Mouse (Mus musculus) E14TG2a.4 (cell line): ENCODE data around the gene Ccdc117.
"Not testable (repeated sequence)": the region's sequence is repeated elsewhere in the genome, so short reads cannot be mapped to it uniquely, and the experiment has no call there.

Experiments
- H3K27me3 ChIP-seq: 2 replicates; pipeline ENCODE4 v1.6.1; 2014; ENCODE audit warnings: low read length, control low read depth; ENCODE audit not compliant: insufficient read depth
- H3K36me3 ChIP-seq: 2 replicates; pipeline ENCODE4 v1.6.1; 2014; ENCODE audit warnings: low read length, control low read depth; ENCODE audit not compliant: insufficient read depth
- H3K4me1 ChIP-seq: replicated peaks from 2 replicates; pipeline ENCODE4 v1.6.1; 2014; ENCODE audit warnings: low read depth, low read length, control low read depth
- H3K4me3 ChIP-seq: replicated peaks from 2 replicates; pipeline ENCODE4 v1.5.1; 2014; ENCODE audit warnings: mild to moderate bottlenecking, low read length
- H3K9me3 ChIP-seq: 2 replicates; pipeline ENCODE4 v1.6.1; 2014; ENCODE audit warnings: low read length, control low read depth
- CTCF ChIP-seq: conservative IDR thresholded peaks from 2 replicates; pipeline ENCODE4 v1.5.1; 2014; ENCODE audit warnings: low read length
- NANOG ChIP-seq: IDR thresholded peaks from 2 replicates; pipeline ENCODE4 v1.6.1; 2014; ENCODE audit warnings: borderline replicate concordance, low read length, mixed read lengths
- POU5F1 ChIP-seq: IDR thresholded peaks from 2 replicates; pipeline ENCODE4 v1.6.1; 2014; ENCODE audit warnings: low read length, borderline replicate concordance

Gene Ccdc117

GRCm38 (mm10) chr11:5542482-5543185, 647 bp upstream of the Ccdc117 start:
- Histone ChIP-seq H3K4me3 (peak overlapping the region; percentile 90; the same call in 1 of the 2 replicates), H3K36me3 (peaks cover 33% of the 10 kb centered on the region), H3K4me1 (peaks cover 77% of the 10 kb centered on the region), H3K27me3 (no peaks in the 10 kb centered on the region), H3K9me3 (peaks cover 2% of the 10 kb centered on the region; the same call in 1 of the 2 replicates)
- TF ChIP-seq POU5F1 (no peak), NANOG (no peak), CTCF (no peak)

GRCm38 (mm10) chr11:5541230-5541798, 673 bp downstream of the Ccdc117 start:
- no peaks in the 10 kb centered on the region for H3K9me3 ChIP-seq
- TF ChIP-seq CTCF (no peak), NANOG (no peak), POU5F1 (no peak)
- H3K4me3 ChIP-seq = peak overlapping the region; percentile 90
- peaks cover 43% of the 10 kb centered on the region for H3K36me3 ChIP-seq
- peaks cover 83% of the 10 kb centered on the region for H3K4me1 ChIP-seq
- no peaks in the 10 kb centered on the region for H3K27me3 ChIP-seq

GRCm38 (mm10) chr11:5540331-5540730, 1.7 kb downstream of the Ccdc117 start:
- H3K36me3 ChIP-seq = peaks cover 46% of the 10 kb centered on the region
- H3K9me3 ChIP-seq = no peaks in the 10 kb centered on the region
- H3K4me3 ChIP-seq = peak overlapping the region; percentile 90
- peaks cover 76% of the 10 kb centered on the region for H3K4me1 ChIP-seq
- no peaks in the 10 kb centered on the region for H3K27me3 ChIP-seq
- TF ChIP-seq POU5F1 = no peak
- TF ChIP-seq CTCF = no peak
- no peak for TF ChIP-seq NANOG

GRCm38 (mm10) chr11:5537454-5537853, 4.5 kb downstream of the Ccdc117 start:
- H3K4me3 ChIP-seq, H3K27me3 ChIP-seq, H3K9me3 ChIP-seq: not testable (repeated sequence)
- Histone ChIP-seq H3K4me1 (peaks cover 77% of the 10 kb centered on the region), H3K36me3 (peaks cover 75% of the 10 kb centered on the region)

GRCm38 (mm10) chr11:5533108-5533507, 8.9 kb downstream of the Ccdc117 start:
- no peak overlapping the region for H3K4me3 ChIP-seq
- H3K9me3 ChIP-seq = no peaks in the 10 kb centered on the region
- no peaks in the 10 kb centered on the region for H3K27me3 ChIP-seq
- H3K36me3 ChIP-seq = peaks cover 90% of the 10 kb centered on the region
- peaks cover 69% of the 10 kb centered on the region for H3K4me1 ChIP-seq
- TF ChIP-seq CTCF (no peak), POU5F1 (no peak), NANOG (no peak)

GRCm38 (mm10) chr11:5530717-5531116, 11.3 kb downstream of the Ccdc117 start:
- TF ChIP-seq CTCF = no peak
- TF ChIP-seq POU5F1 = no peak
- TF ChIP-seq NANOG = no peak
- peaks cover 96% of the 10 kb centered on the region for H3K36me3 ChIP-seq
- no peaks in the 10 kb centered on the region for H3K9me3 ChIP-seq
- H3K4me3 ChIP-seq = no peak overlapping the region
- no peaks in the 10 kb centered on the region for H3K27me3 ChIP-seq
- H3K4me1 ChIP-seq = peaks cover 73% of the 10 kb centered on the region

- H3K27me3 ChIP-seq = no peaks in the 10 kb centered on the region
- H3K9me3 ChIP-seq = no peaks in the 10 kb centered on the region
- H3K4me3 ChIP-seq = no peak overlapping the region
- H3K4me1 ChIP-seq = peaks cover 77% of the 10 kb centered on the region
- peaks cover 100% of the 10 kb centered on the region for H3K36me3 ChIP-seq
- TF ChIP-seq CTCF = no peak
- no peak for TF ChIP-seq POU5F1
- TF ChIP-seq NANOG = no peak
These were observed 11.8 kb downstream of the Ccdc117 start for GRCm38 (mm10) chr11:5530172-5530571.

- H3K27me3 ChIP-seq = no peaks in the 10 kb centered on the region
- no peak overlapping the region for H3K4me3 ChIP-seq
- H3K4me1 ChIP-seq = peaks cover 80% of the 10 kb centered on the region
- H3K9me3 ChIP-seq = no peaks in the 10 kb centered on the region
- TF ChIP-seq CTCF = no peak
- no peak for TF ChIP-seq NANOG
- no peak for TF ChIP-seq POU5F1
- peaks cover 100% of the 10 kb centered on the region for H3K36me3 ChIP-seq
These were observed 13.1 kb downstream of the Ccdc117 start for GRCm38 (mm10) chr11:5528841-5529240.

- H3K9me3 ChIP-seq = no peaks in the 10 kb centered on the region
- H3K27me3 ChIP-seq = no peaks in the 10 kb centered on the region
- TF ChIP-seq CTCF (no peak), POU5F1 (no peak), NANOG (no peak)
- peaks cover 100% of the 10 kb centered on the region for H3K36me3 ChIP-seq
- peaks cover 80% of the 10 kb centered on the region for H3K4me1 ChIP-seq
- no peak overlapping the region for H3K4me3 ChIP-seq
These were observed 14.0 kb downstream of the Ccdc117 start for GRCm38 (mm10) chr11:5527865-5528523.
